Mouse (Mus musculus): ENCODE measurements around the gene Apaf1.

DNA sequence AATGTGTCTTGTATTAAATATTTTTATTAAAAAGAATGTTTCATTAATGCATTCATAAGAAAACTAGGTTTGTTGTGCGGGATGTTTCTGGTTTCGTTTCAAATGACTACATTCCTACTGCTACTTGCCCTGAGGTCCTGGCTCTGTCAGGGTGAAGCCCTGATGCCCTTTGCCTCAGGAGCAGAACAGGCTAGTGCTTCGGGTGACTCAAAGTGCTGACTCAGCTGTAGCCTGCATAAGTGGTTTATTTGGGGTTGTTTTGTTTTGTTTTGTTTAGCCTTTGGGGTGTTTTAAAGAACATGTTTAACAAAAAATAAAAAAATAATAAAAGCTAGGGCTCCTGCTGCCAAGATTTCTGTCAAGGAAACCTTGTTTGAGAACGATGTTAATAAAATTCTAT, 112.0 kb downstream of the Apaf1 start:
- no peak for TF ChIP-seq CHD2 (IDR thresholded peaks at IDR 0.05; ENCODE audit: low read depth, low read length)
- TF ChIP-seq ZNF384 (IDR thresholded peaks at IDR 0.05; ENCODE audit: low read depth, low read length) = no peak
- no peak for TF ChIP-seq HCFC1 (IDR thresholded peaks at IDR 0.05; ENCODE audit: borderline replicate concordance, insufficient read depth, low read length)
- no peak for TF ChIP-seq ZC3H11A (IDR thresholded peaks at IDR 0.05; ENCODE audit: borderline replicate concordance, low read depth, low read length)
- TF ChIP-seq MAFK (IDR thresholded peaks at IDR 0.05; ENCODE audit: insufficient read depth, low read depth, low read length) = peak; percentile 95
